Mouse (Mus musculus) common myeloid progenitor, adult 5-6 weeks (primary cell): ENCODE data around the gene Mllt10. TPM values are rescaled to one million over a fixed set of nuclear protein-coding genes. Genes with fewer than 3 reads are reported as not detected.
A peak's percentile ranks its signal among the peaks of the same experiment; 100 is the strongest.
"Not testable (repeated sequence)": the region's sequence is repeated elsewhere in the genome, so short reads cannot be mapped to it uniquely, and the experiment has no call there.

Source experiments
- ATAC-seq: replicated peaks from 2 replicates; pipeline ENCODE4 v1.8.0; 2016; ENCODE audit warnings: low read depth, mild to moderate bottlenecking, moderate TSS enrichment, inconsistent platforms; ENCODE audit not compliant: poor library complexity, severe bottlenecking
- total RNA-seq: library from RNA; stranded (forward); fragments of 200-1000, 187-1606 nt; gene quantifications from 2 replicates; pipeline ENCODE4 v1.2.3, GENCODE M21; 2017

Mllt10 gene
- total RNA-seq, 1 experiment from 2014 or later = 71.7 TPM

DNA sequence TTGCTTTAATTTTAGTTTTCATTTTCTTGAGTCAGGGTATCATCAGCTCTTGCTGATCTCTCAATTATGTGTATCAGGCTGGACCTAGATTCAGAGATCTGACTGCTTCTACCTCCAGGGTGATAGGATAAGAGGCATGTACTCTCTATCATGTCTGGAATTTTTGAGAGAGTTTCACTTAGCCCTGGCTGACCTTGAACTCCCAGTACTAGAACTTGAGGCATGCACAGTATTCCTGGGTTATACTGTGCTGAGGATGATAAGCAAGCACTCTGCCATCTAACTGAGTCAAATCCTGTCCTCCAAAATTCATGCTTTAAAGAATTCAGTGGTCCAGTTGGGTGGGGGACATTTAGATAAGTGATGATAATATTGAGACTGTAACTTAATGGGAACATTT, 11.4 kb downstream of the Mllt10 start:
- no peak for ATAC-seq

GRCm38 (mm10) chr2:18068071-18068796, 13.2 kb downstream of the Mllt10 start:
- ATAC-seq = no peak

- no peak for ATAC-seq
Observed at GRCm38 (mm10) chr2:18071947-18072346, 16.9 kb downstream of the Mllt10 start.

DNA sequence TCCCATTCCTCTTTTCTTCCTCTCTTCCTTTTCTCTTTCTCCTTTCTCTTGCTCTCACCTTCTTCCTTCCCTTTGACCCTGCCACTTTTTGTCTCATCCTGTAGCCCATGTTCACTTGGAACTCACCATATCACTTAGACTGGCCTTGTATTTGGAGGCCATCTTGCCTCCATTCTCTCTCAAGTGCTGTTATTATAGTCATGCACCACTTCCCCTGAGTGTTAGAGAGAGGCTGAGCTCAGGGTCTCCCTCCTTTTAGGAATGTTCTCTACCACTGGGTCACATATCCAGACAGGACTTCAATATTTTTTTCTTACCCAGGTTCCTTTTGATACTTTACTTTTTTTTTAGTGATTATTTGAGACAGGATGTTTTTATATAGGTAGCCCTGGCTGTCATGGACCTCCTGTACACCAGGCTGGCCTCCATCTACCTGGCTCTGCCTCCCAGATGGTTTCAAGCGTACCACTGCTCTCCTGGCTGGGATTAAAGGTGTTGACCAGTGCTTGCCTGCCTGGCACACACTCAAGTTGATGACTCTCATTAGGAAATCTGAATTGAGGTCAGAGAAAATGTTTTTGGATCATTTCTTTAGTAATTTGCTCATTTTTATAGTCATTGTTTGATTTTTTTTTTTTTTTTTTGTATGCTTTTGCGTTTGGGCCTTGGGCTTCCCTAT, 25.3 kb downstream of the Mllt10 start:
- ATAC-seq = no peak

DNA sequence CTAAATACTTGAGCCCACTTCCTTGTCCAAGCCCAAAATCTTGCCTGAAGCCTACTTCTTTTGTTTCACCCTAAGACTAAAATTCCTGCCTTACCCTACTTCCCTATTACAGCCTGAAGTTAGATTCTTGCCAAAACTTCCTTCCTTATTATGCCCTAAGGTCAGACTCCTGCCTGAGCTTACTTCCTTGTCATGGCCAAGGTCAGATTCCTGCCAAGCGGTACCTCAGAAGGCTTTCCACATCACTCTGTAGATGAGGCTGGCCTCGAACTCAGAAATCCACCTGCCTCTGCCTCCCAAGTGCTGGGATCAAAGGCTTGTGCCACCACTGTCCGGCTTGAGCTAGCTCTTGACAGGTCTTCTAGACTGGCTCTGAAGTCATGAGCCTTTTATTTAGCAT, 32.7 kb downstream of the Mllt10 start:
- ATAC-seq = not testable (repeated sequence)

DNA sequence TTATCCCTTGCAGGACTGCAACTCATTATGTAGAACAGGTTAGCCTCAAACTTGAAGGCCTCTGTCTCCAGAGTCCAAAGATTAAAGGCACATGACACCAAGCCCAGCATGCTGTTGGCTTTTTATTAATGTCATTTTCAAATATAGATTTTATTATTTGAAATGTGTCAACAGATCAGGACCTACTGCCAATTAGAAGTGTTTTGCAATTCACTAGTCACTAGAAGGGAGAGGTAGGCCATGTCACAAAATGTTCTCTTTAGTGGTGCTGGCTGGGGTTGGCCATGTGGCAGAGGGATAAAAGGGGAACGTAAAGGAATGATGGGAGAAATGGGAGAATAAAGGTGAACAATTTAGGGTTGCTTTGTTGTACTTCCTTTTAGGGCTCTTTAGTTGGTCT, 38.8 kb downstream of the Mllt10 start:
- ATAC-seq = no peak

GRCm38 (mm10) chr2:18094319-18094718, 39.3 kb downstream of the Mllt10 start:
- ATAC-seq = no peak

DNA sequence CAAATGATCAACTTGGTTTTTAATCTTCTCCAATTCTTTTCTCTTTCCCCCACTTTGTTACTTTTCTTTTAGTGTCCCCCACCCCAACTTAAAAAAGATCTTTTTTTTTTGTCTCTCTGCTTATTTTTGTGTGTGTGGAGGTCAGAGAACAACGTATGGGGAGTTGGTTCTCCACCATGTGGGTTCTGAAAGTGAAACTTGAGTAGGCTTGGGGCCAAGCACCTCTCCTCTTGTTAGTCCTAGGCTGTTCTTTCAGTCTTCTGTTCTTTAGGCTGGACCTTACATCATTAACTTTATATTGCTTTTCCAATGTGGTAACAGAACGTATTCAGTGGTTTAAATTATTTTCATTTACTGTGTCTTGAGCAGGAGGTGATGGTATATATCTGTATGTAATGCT, 40.8 kb downstream of the Mllt10 start:
- ATAC-seq = no peak

- no peak for ATAC-seq
Observed at GRCm38 (mm10) chr2:18100914-18101313, 45.9 kb downstream of the Mllt10 start.

DNA sequence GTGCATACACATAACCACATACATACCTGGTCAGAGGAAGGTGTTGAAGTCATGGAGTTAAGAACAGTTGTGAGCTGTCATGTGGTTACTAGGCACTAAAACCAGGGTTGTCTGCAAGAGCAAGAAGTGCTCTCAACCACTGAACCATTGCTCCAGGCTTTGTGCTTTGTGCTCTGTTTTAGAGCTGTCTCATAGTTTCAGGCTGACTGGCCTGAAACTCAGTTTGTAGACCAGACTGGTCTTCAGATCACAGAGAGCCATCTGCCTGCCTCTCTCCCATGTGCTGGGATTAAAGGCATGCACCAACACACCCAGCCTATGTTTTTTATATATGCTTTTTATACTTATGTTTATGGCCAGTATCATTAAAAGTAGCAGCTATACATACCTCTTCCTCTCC, 52.5 kb downstream of the Mllt10 start:
- no peak for ATAC-seq

GRCm38 (mm10) chr2:18108214-18108613, 53.2 kb downstream of the Mllt10 start:
- no peak for ATAC-seq

- ATAC-seq = no peak
Observed at GRCm38 (mm10) chr2:18111411-18111810, 56.4 kb downstream of the Mllt10 start.

- no peak for ATAC-seq
Observed at GRCm38 (mm10) chr2:18116432-18116831, 61.4 kb downstream of the Mllt10 start.

DNA sequence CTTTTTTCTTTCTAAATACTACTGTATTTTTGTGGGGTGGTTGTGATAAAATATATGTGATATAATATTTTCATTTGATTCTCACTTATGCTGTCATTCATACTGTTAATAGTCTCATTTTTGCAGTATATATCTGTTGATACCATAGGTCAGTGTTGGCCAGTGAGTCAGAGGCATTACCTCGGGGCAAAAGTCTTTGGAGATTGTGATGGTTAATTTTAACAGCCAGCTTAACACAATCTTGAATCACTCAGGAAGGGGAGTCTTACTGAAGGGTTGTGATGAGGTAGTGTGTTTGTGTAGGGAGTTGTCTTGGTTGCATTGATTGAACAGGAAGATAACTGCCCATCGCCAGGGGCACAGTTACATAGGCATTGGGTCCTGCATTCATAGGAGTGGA, 83.1 kb downstream of the Mllt10 start:
- no peak for ATAC-seq

- ATAC-seq = no peak
Observed at GRCm38 (mm10) chr2:18139646-18140045, 84.6 kb downstream of the Mllt10 start.

DNA sequence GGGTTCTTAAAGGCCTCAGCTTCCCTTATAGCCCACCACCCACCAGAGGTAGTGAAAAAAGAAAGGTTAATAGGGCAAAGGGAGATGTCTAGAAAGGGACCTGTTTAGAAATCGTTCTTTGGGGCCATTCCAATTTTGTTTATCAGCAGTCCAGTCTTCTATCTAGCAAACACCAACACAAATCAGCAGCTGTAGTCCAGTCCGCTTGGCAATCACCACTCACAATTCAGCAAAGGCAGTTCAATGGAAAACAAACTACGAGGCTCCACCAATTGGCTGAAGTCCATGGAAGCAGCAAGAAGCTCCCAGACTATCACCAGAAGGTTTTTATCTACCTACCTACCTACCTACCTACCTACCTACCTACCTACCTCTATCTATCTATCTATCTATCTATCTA, 101.1 kb downstream of the Mllt10 start:
- no peak for ATAC-seq

GRCm38 (mm10) chr2:18159426-18159825, 104.4 kb downstream of the Mllt10 start:
- no peak for ATAC-seq

- ATAC-seq = no peak
Observed at GRCm38 (mm10) chr2:18160992-18161391, 106.0 kb downstream of the Mllt10 start.

DNA sequence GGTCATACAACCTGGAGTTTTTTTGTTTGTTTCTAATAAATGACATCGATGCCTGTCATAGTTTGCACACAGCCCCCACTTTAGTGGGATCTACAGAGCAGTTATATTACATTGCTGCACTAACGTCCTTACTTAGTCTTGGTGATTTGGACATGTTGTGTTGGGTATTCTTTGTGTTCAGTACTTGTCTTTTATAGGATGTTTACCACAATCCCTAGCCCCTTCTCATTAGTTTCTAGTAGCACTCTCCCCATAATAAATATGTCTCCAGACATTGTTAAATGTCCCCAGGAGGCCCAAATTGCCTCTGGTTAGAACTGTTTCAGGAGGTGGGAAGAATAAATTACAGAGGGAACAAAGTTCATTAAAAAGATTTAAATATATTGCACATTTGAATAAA, 110.5 kb downstream of the Mllt10 start:
- ATAC-seq = no peak

DNA sequence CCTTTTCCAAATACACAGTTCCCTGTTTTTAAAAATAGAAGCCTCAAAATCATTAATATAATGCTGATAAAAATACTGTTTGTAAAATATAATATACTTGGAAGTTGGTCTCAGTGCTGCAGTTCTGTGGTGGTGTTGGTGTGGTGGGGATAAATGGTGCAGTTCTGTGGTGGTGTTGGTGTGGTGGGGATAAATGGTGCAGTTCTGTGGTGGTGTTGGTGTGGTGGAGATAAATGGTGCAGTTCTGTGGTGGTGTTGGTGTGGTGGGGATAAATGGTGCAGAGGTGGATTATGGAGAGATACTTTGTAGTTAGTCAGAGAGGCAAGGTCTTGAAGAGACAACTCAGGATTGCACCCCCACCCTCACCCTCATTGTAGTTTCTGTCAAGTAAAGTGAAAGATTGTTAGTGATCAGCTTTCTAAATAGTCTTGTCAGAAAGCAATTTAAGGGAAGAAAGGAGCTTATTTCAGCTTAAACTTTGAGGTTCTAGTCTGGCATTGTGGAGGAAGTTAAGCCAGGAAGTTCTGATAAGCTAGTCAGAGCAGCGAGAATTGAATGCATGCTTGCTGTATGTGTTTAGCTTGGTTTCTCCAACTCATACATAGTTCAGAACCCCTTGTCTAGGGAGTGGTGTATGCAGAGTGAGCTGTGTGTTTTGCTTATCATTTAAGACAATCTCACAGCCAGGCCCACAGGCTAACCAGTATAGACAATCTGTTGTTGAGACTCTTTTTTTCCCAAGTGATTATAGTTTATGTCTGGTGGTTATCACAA, 114.3 kb downstream of the Mllt10 start:
- ATAC-seq = peak; percentile 97

DNA sequence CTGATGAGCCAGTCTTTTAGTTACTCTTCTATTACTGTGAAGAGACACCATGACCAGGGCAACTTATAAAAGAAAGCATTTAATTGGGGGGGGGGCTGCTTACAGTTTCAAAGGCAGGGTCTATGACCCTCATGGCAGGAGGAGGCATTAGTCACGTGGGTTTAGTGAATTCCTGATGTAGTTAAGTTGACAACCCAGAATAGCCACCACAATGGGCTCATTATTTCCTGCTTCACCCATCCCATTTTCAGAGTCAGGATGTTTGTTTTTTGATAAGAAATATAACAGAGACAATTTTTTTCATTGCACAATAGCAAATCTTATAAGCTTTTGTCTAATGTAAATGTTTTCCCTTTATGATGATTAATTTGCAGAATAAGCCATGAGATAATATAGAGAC, 120.2 kb downstream of the Mllt10 start:
- ATAC-seq = no peak
